Mouse (Mus musculus) lung, postnatal 10 days (tissue): ENCODE results near the gene Tbc1d20.
A peak's percentile ranks its signal among the peaks of the same experiment; 100 is the strongest.

ENCODE experiments used
- DNase-seq: peaks from one replicate; pipeline ENCODE4 v3.0.0; 2021

The Tbc1d20 gene

GRCm38 (mm10) chr2:152360271-152360775 is 66.7 kb downstream of the Tbc1d20 start:
- peak; percentile 89 for DNase-seq

GRCm38 (mm10) chr2:152361193-152361592 is 67.6 kb downstream of the Tbc1d20 start:
- no peak for DNase-seq
